Mouse (Mus musculus) erythroblast, embryonic 14.5 days (primary cell): ENCODE measurements around the gene Nfkbib.

Experiments used
- GATA1 ChIP-seq: IDR thresholded peaks from 2 replicates; pipeline ENCODE4 v1.6.1; 2012; ENCODE audit warnings: low read length, inconsistent platforms, mixed read lengths
- TAL1 ChIP-seq: IDR thresholded peaks from 3 replicates; pipeline ENCODE4 v1.6.1; 2012; ENCODE audit warnings: low read length, inconsistent platforms, mixed read lengths

DNA sequence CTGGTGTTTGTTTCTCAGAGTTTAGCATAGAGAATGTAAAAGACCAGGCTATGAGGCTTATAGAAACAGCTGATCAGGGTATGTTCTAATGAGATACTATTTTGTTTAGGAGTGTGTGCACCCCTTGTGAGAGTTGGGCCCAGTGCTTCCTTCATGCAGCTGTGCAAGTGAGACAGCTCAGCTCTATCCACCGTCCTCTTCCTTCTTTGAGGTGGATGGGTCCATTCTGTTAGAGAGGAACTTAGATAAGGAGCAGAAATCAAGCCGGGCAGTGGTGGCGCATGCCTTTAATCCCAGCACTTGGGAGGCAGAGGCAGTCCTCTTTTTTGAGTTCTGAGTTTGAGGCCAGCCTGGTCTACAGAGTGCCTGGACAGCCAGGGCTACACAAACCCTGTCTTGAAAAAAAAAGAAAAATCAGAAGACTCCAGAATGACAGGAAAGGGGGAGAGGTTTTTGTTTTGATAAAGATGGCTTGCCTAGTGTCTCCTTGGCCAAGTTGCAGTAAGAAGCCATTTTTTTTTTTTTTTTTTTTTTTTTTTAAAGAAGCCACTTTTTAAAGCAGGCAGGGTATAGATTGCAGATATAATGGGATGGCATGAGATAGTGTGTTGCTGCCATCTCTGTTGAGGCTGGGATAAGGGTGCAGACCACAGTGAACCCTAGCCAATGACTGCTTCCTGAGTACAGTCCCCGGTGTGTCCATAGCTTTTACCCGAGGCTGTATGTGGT lies 47.2 kb upstream of the Nfkbib start:
- TF ChIP-seq GATA1 (no peak), TAL1 (no peak)
